Mouse (Mus musculus): ENCODE results near the gene Apba1.

Gene Apba1

DNA sequence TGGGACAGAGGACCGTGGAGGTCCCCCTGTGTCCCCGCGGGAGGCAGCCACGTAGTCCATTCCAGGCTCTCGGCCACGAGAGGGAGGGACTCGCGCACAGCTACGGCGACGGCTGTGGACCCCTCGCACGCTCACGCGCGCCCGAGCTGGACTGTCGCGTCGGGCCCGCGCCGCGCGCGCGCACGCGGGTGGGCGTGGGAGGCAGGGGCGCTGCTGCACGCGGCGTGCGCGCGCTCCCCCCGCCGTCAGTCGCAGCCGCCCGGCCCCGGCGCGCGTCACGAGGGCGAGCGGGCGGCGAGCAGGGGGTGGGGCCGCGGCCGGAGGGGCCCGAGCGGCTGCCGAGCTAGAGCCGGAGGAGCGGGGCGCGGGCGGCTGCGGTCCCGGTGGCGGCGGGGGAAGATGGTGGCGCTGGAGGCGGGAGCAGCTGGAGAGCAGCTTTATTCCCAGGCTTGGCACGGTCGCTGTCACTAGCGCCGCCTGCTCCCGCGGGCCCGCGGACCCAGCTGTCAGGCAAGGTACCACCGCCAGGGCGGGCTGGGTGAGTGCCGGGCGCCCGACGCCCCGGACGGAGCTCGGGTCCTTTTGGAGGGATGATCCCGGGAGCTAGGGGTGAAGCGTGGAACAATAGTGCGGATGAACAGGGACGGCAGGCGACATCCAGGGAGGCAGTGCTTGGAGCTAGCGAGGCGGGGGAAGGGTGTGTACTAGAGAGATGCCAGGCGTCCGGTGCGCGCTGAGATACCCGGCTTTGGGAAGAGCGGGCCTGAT, at the start of gene Apba1:
Apba1 (plus strand) TSS at position 334 of the 768 bp plus-strand sequence.
- peak; percentile 62 for DNase-seq

DNA sequence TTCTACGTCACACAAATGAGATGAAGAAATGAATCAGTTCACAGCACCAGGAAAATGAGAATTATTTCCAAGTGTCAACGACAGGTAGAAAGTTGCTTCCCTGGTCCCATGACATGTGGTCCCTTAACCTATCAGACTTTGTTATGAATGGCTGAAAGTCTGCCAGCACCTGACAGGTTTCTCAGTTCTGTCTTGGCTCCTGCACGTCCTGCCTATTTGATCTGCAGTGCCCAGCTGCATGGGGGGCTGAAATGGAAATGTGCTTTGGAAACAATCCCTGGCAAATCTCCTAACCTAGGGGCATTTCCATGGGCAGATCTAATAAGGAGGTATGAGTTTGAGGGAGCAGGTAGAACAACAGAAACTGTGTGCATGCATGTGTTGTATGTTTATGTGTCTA, 12.2 kb upstream of the Apba1 start:
- no peak for DNase-seq

DNA sequence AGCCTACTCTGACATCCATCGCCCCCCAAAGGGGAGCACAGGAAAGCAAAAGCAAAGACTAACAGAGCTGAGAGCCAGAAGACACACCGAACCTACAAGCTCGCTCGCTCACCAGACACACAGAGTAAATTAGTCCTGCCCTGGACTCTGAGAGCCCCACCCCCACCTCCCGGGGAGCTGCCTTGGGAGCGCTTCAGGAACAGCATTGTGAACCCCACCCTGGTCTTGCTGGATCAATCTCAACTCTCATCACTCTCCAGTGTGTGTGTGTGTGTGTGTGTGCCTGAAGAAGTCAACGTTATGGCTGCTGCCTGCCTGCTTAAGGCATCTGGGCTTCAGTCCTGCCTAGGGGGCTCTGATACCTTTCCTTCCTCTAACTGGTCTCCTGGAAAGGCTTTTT, 1.7 kb upstream of the Apba1 start:
- DNase-seq = peak; percentile 11

DNA sequence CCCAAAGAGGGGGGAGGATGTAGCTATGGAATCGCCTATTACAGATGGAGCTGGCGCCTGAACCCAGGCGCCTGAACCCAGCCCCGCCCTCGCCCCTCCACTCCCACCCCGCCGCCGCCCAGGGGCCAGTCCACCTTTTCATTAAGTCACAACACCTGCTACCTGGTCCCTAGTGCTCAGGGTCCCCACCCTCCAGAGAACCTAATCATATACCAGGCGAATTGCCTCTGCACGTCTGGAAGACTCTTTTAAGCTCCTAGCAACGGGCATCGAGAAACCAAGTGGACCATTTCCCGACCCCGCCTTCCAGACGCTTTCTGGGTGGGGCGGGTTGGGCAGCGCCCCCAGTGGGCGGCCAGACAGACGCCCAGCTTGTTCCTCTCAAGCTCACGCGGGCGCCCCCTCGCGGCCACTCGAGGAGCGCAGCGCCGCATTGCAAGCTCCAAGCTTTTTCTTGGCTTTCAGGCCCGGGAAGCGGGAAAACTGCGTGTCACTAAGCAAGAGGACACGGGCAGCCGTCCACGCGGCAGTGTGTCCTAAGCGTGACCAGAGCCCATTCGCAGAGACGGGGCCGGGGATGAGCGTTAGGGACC, 630 bp upstream of the Apba1 start:
- peak; percentile 97 for DNase-seq

DNA sequence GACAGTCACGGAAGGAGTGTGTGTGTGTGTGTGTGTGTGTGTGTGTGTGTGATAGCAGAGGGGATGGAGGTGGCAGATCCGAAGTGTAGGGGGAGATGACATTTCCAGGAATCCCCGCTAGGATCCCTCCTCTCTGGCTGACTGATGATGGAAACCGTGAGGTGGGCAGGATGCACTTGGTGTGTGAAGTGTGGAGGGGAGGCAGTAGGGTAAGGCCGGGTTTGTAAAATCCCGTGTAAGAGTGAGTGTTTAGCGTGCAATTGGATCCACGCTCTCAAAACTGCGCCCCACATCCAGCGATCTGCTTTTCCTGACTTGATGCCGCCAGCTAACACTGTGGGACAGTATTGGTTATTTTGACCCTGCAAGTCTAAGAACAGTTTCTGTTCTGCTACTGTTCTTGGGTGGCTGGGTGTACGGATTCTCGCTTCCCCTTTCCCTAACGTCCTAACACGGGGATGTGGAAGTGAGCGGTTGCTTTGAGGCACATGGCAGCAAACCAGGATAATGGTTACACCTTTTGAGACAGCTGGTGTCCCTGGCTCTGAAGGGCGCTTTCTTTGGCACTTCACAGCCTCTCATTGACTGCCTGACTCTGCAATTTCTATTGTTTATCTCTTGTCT, 747 bp downstream of the Apba1 start:
- DNase-seq = peak; percentile 34

DNA sequence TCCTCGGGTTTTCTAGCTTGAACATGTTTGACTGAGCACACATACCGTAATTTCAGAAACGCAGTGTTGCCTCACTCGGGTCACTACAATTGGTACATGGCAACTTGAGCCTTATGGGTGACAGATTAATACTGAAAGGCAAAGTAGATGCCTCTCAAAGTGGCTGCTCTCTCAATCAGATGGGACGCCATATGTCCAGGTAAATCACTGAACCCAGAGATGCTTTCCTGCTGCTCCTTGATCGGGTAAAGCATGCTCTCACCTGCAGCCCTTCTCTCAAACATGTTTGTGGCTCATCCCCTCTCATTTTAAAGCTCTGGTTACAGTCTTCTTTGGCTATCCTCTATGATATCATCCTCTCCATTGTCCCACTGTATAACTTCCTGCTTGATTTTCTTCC, 4.7 kb downstream of the Apba1 start:
- DNase-seq = no peak

DNA sequence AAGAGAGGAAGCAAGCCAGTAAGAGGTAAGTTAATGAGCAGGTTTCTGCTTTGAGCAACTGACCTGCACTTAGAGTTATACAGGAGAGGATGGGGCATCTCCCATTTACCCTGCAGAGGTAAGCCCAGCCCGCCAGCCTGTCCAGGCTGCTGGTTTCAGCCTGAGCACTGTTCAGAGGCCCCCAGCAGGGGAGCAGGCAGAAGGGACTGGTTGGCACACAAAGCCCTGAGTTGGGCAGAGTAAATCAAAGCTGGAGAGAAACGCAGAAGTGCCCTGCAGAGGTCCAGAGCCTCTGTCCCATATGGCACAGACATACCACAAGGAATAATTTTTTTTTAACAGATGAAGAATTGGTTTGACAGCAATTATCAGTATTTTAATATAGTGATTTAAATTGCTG, 5.4 kb downstream of the Apba1 start:
- no peak for DNase-seq

DNA sequence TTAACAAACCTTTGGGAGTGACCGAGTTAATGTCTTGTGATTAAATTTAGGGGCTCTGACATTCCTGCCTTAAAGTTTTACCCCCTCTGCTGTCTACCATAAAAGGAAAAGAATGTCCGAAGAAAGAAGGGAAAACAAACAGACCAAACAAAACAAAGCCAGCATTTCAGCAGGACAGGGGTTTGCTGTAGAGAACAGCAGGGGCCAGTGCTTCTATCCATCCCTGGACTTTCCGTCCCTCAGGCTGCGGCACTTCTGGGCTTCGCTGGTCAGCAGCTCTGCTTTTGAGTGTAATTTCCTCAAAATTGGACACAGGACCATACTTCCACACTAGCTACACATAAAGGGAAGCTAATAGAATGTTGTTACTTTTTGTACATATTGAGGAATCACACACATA, 10.2 kb downstream of the Apba1 start:
- no peak for DNase-seq

DNA sequence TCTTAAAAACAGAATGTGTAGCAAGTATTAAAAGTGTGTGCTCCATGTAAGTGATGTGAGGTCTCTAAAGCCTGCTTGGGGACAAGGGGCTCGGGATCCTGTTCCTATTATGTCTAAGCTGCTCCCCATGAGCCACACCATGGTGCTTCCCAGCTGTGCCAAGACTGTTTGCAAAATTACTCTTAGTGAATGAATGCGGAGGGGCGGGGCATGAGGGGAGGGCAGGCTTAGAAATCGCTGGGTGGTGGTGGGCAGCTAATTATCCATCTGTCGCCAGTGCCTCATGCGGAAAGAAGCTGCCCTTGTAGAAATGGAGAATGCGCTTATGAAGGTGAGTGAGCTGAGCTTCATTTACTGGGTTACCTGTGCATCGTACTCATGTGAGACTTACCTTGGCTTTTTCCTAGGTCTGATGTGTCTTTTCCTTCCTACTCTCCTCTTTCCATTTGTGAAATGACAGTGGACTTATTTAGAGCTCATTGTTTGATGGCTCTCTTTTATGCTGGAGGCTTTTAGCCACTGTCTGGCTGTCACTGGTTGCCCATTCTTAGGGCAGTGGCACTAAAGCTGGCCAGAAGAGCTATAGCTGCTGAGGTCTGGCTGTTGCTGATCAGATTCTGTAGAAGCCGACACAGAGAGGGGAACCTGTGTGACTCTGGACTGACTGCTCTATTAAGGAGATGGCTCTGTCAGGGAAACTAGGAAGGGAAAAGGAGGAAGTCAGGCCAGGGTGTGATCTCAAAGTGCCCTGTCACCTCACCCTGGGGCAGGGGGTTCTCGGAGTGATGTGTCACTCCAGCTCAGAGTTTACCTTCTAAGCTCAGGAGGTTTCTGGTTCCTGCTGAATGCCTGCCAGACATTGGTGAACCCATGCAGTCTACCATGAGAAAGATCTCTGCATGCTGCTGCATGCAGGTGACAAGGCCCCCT, 12.1 kb downstream of the Apba1 start:
- no peak for DNase-seq

DNA sequence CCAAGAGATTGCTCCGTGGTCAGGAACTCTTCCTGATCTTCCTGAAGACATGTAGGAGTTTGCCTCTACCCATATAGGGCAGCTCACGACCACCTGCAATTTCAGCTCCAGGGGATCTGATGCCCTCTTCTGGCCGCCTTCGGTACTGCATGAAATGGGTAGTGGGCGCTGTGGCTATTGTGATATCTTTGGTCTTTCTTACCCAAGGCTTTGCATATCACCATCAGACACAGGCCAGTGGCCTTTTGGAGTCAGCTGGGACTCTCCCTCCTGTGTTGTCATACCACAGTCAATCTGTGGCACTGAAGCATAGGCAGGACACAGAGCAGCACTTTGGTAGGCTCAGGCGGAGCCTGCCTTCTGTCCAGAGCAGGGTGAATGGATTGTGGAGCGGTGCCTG, 13.3 kb downstream of the Apba1 start:
- no peak for DNase-seq

DNA sequence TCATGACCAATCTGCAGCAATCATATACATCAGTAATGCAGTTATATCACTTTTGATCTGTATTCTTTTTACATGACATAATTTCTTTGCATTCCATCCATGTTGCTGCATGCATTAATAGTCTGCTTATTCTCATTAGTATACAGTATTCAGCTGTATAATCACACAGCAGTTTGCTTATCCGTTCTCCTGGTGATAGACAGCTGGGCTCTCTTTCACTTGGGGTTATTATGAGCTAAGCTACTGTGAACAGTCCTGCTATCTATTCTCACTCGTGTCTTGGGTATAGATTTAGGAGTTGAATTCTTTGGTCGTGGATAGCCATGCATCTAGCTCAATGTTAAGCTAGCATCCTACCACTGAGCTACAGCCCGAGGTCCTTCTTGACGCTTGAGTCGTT, 16.7 kb downstream of the Apba1 start:
- DNase-seq = no peak

DNA sequence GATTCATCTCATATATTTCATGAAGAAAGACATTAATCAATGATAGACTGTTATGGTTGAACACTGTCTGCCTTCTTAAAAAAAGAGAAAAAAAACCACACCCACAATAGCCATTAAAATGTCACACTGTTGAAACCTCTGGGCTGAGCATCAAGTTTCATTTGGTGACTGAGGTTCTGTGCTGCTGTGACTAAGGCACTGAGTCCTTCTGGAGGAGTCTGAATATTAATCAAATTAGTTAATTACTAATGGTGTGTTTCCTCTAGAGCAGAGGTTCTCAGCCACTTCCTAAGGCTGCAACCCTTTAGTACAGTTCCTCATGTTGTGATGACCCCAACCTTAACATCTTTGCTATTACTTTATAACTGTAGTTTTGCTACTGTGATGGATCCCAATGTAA, 20.4 kb downstream of the Apba1 start:
- DNase-seq = no peak

DNA sequence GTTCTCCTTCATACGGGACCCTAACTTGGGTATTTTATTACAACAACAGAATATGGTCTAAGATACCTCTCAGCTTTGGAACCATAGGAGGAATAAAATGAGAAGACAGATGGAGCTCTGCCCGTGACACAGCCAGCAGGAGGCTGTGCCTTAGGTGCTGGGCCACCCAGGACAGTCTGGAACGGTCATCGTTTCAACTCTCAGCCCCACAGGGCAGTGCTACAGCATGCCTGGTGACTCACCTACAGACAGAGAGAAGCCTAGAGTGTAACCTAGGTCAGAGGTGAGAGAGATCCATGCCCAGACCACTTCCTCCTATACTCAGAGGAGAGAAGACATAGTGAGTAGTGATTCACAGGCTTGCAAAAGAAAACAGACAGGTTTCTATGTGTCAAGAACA, 21.4 kb downstream of the Apba1 start:
- peak; percentile 15 for DNase-seq

DNA sequence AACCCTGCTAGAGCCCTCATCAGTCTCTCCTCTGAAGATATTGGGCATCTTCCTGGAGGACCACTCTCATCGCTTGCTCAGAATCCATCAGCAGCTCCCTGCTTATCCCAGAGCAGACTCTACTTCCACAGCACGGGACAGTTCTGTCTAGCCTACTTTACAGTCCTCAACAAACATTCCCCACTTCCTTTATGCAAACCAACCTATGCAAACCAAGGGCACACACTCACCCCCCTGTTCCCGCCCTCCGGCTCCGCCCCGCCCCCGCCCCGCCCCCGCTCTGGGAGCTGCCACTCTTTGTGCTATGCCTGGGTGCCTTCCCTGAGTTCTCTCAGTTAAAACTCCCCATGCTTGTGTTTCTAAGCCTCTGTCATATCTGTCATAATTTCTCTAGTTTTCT, 23.3 kb downstream of the Apba1 start:
- peak; percentile 5 for DNase-seq

DNA sequence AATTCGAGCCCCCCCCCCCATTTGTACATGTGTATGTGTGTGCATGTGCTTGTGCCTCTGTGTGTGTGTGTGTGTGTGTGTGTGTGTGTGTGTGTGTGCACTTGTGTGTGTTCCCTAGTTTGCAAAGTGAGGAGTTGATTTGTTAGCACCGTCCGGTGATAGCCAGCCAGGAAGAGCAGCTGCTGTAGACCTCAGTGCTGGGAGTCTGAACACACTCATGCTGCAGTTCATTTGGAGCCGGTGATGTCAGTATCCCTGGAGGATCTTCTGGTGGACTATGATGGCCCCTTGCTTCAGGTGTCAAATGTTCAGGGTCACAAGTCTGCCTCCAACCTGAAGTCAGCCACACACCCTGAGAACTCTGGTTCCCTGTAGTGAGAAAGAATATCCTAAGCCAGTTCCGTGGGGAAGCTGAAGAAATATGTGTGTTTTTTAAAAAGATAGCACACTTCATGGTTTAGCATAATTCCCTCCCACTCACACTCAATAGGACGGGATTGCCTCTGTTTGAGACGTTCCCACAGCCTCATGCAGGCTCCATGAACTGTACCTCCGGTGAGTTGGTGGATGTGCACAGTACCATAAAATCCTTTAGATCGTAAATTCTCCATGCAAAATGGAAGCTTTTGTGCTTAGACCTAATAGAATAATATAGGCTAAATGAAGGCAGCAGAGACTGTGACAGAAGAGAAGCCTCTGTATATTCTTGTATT, 29.9 kb downstream of the Apba1 start:
- no peak for DNase-seq

DNA sequence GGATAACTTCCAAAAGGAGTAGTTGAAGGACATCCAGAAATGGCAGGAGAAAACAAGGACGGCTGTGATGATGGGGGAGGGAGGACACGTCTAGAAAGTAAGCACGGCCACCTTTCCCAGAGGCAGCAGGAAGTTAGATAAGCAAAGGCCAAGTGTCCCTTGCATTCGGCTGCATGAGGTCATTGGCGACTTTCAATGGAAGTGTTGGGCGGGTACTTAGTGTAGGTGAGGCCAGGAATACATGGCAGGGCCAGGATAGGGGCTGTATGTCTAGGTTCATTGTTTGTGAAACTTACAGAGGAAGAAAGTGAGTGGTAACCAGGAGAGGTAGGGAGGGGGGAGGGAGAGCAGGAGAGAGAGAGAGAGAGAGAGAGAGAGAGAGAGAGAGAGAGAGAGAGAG, 33.0 kb downstream of the Apba1 start:
- DNase-seq = no peak

DNA sequence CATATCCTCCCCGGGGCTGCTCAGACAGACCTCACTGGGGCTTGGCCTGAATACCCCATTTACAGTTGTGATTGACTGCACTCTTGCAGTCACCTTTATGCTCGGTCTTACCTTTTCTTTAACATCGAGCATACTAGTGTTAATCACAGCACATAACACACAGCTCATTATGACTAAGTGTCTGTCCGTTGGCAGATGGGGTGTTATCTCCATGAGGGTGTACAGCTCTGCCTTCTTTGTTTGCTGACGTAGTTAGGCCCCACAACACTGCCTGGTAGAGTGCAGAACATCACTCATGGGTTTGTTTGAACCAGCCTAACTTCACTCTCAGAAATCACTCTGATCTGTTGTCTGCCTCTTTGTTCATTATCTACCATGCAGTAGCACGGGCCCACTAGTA, 33.9 kb downstream of the Apba1 start:
- no peak for DNase-seq

DNA sequence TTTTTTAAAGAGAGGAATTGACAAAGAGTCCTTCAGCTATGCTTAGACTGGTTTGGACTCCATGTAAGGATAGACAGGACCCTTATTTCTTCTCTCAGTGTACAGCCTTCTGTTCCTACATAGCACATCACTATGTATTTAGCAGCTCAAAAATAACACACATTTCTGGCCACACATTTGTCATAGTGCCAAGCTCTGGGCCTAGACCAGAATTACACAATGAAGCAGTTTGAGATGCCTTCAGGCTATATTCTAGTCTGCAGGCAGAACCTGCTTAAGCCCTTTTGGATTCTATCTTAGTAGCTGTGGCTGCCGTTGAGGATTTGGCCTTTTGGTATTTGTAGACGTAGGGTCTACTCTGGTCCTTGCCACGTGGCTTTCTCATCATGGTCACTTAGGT, 35.8 kb downstream of the Apba1 start:
- DNase-seq = no peak

DNA sequence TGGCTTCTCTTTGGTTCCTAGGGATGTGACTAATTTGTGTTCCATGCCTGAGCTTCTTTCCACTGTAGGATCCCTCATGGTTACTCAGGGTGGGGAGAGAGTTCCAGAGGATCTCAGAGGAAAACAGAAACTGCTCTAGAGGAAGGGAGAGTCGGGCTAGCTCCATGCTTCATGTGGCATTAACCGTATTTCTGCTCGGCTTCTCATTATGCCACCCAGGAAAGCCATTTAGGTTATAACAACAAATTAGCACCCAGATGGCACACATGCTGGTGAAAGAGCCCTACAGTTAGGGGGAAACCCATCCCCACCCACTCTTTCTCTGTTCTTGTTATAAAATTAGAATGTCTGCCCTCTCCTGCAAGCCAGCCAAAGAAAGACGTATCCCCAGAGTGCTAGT, 36.5 kb downstream of the Apba1 start:
- no peak for DNase-seq

DNA sequence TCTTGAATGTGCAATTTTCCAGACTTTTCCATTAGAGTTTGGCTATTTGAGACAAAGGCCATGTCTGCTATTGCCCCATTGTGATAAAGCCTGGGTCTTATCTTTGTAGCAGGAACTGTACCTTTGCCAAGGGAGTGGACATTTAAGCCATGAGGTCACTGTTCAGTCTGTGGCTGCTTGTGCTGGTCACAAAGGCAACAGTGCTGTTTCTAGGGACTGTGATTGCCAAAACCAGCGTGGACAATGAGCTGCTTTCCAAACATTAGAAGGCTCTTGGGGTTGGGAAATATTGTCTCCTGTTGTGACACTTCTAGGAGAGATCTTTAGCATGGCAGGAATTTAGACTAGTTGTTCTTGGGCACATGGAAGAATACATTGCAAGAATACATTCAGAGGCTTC, 42.5 kb downstream of the Apba1 start:
- peak; percentile 58 for DNase-seq

DNA sequence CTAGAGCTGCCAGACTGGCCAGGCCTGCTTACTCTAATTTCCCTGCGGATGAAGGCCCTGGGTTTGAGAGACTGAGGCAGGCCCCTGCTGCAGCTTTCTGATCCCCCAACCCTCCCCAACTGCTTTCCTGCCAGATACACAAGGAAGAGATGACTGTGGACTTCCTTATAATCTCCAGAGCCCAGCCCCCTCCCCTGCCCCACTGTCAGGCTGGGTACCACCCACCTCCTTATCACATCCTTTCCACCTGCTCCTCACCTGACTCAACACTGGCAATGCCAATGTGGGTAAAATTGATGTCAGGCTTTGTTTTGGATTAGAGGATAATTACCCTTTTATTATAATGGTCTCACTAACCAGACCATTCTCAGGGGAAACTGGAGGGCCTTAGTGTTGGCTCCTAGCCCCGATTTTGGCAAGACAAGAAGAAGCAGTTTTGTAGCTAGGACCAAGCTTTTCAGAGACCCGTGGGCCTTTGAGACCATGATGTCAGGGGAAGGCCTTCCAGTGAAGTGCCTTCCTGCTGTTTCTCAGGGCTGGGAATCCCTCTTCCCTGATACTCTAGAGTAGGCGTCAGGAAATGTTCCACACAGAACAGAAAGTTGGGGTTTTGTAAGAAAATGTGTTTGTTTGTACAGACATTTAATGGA, 44.7 kb downstream of the Apba1 start:
- no peak for DNase-seq

DNA sequence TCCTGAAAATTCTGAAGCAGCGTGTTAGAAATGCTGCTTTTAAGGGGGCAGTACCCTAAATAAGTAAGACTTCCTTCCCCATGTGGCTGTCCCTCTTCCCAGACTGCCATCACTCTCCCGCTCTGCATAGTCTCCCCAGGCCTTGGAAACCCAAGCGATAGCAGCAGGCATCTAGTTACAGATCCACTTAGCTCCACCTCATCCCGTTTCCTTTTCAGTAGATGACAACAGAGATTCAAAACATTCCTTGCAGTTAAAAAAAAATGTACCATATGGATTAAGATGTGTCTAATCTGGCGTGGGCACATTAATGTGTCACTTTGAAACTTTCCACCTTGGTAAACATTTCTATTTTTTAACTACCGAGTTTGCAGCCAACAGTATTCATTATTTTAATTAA, 48.1 kb downstream of the Apba1 start:
- DNase-seq = no peak

Data from lung, postnatal 36 days (tissue).